Mouse (Mus musculus): ENCODE measurements around the gene Xpo6.

The Xpo6 gene

DNA sequence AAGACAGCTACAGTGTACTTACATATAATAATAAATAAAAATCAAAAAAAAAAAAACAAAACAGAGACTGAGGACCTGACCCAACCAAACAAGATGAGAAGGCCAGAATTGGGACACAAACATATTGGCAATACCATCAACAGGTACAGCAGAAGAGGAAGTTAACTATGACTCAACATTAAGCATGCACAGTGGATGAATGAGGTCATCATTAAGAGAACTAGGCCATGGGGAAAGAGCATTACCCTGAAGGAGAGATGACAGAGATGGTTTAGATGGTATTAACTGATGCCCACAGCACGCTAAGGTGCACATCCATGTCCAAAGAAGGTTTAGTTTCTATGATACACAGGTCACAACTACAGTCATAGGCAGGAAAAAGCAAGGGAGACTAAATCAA lies 6.1 kb downstream of the Xpo6 start:
- no peak for DNase-seq (ENCODE audit: low read depth, low spot score)

DNA sequence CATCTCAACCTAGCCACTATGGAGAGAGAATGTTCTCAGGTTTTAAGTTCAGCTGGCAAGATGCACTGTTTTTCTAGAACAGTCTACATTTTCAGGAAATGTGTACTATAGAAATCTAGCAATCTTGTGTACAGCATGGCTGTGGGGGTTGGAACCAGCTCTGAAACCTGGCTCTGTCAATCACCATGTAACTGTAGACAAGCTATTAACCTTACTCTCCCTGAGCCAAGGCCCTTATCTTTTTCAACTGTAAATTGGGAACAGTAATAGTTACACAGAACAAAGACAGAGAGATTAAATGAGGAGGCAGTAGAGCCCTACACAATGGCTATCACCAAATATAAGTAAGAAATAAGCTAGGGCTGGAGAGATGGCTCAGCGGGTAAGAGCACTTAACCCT lies 8.8 kb downstream of the Xpo6 start:
- DNase-seq (ENCODE audit: low read depth, low spot score): no peak

DNA sequence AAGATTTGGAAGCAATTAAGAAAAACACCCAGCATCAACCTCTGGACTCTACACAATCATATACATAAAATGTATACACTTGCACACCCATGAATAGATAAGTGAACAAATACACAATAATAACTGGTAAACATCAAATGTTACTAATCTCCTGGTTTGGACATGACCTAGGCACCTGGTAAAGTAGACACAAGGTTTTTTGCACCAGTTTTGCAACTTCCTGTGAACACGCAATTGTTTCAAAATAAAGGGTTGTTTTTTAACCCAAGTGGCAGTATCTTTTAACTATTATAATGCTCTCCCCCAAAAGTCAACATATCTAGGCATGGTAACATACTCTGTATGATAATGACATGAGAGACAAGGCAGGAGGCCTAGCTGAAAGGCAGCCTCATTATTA lies 10.8 kb downstream of the Xpo6 start:
- no peak for DNase-seq (ENCODE audit: low read depth, low spot score)

DNA sequence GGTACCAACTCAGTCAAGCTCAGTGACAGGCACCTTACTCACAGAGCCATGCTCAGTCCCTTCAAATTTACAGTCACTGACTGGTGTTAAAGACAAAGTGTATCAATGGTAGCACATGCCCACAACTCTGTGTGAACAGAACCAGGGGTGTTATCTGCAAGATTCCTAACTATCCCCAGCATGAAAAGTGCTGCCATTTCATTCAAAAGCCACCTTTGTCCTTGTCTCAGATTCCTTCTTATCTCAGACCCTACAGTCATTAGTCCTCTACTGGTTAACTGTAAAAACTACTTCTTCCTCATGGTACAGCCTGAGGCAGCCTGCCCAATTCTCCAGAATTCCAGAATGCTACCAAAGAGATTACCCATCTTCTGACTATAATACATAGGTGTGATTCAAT lies 14.3 kb downstream of the Xpo6 start:
- no peak for DNase-seq (ENCODE audit: low read depth, low spot score)

DNA sequence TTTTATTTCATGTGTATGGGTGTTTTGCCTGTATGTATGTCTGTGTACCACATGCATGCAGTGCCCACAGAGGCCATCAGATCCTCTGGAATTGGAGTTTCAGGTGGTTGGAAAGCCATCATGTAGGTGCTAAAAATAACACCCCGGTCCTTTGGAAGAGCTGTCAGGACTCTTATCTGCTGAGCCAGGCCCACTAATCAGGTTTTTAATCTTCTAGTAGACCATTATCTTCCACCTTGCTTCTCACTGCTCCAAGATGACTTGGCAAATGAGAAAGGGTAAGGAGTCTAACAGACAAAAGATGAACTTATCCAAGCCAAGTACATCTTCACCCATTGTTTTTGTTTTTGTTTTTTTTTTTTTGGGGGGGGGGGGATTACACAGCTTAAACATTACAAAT lies 16.7 kb downstream of the Xpo6 start:
- no peak for DNase-seq (ENCODE audit: low read depth, low spot score)

DNA sequence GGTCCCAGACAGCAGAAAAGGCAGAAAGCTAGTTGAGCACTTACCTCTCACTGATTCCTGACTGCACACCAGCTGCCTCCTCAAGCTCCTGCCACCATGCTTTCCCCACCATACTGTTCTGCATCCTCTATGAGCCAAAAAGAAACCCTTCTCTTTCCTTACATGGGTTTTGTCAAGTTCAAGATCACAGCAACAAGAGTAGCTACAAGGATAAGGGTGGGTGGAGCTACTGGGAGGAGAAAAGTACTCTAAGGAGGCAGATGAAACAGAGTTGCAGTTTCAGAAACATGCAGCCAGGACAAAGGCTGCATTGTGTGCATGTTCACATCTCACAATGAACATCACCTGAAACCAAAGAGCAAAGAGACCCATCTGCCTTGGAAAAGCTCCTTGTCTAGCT lies 18.8 kb downstream of the Xpo6 start:
- no peak for DNase-seq (ENCODE audit: low read depth, low spot score)

DNA sequence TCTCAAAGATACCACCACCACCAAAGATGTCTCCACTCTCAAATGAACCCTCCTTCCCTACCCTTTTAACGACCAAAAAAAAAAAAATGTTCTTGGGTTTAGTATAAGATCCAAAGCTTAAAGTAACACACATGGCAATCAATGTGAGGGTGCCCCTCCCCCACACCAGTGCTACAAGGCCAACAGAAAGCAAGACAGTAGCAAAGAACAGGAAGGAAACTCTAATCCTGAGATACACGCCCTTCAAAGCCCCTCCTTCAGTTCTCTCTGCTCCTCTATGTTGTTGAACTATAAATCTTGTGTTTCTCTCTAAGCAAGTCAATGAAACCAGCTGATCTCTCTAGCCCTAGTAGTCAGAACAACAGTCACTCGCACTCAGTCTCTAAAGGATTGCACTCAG lies 19.3 kb downstream of the Xpo6 start:
- DNase-seq (ENCODE audit: low read depth, low spot score): no peak

DNA sequence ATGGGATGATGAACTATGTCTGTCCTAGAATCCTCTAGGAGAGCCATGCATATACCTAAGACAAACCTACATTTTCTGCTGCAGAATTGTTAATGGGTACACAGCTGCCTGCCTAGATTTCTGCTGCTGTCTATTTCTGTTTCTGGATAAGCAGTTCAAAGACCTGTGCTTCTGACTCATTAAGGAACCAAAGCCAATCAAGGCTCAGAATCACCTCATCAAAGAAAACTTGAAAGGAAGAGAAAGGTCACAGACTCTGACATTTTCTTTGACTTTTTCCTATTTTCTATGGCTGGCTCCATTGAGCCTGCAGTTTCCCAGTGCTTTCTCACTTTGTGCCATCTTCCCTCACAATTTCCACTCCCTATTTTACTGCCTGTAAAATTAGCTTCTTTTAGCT lies 21.5 kb downstream of the Xpo6 start:
- DNase-seq (ENCODE audit: low read depth, low spot score): no peak

DNA sequence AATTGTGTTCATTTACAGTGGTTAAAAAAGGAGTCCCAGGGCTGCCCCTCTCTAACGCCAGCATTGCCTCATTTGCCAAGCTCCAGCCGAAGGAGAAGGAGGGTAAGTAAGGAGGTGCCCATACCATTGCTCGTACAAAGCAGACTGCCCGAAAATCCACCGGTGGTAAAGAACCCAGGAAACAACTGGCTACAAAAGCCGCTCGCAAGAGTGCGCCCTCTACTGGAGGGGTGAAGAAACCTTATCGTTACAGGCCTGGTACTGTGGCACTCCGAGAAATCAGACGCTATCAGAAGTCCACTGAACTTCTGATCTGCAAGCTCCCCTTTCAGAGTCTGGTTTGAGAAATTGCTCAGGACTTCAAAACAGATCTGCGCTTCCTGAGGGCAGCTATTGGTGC lies 24.3 kb downstream of the Xpo6 start:
- DNase-seq (ENCODE audit: low read depth, low spot score): no peak

DNA sequence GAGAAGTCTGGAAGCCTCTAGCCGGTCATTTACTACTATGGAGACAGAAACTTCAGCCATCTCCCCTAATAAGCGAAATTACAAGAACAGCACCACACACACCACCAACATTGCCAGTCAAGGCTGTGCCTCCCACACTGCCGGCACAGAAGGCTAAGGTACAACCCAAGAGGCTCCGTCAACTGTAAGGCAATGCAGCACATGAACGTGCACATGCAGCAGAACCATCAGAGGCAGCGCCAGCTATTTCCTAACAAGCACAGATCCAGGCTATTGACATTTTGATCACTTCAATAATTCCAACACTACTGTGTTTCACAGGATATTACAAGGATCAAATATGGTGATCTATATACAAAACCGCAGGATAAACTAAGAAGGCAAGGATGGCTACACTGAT lies 24.8 kb downstream of the Xpo6 start:
- no peak for DNase-seq (ENCODE audit: low read depth, low spot score)

DNA sequence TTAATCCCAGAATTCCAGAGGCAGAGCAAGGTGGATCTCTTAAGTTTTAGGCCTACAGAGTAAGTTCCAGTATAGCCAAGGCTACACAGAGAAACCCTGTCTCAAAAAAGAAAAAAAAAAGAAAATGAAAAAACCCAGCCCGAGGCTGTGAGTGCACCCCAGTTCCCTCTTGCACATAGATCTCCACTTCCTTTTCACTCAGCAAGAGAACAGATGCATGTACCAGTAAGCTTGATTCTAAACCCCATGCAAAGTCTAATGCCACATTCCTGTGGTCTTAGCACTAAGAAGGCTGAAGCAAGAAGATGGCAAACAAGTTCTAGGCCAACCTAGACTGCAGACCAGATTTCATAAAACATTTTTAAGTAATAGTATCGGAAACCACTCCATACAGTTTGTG lies 25.4 kb downstream of the Xpo6 start:
- DNase-seq (ENCODE audit: low read depth, low spot score): no peak

DNA sequence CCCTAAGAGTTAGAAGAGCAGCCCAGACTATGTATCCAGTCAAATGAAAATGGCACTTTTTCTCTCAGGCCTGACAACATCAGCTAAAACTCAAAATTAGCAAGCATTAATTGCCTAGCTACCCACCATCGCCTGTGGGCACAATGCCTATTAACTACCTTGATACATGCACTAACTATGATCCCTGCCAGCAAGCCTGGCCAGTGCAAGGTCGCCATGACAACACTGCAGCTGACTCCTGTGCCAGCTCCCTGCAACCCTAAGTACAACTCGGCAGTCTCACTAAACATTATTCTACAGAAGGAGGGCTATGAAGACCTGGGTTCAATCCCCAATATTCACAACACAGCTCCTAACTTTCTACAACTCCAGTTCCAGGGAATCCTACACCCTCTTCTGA lies 28.3 kb downstream of the Xpo6 start:
- no peak for DNase-seq (ENCODE audit: low read depth, low spot score)

DNA sequence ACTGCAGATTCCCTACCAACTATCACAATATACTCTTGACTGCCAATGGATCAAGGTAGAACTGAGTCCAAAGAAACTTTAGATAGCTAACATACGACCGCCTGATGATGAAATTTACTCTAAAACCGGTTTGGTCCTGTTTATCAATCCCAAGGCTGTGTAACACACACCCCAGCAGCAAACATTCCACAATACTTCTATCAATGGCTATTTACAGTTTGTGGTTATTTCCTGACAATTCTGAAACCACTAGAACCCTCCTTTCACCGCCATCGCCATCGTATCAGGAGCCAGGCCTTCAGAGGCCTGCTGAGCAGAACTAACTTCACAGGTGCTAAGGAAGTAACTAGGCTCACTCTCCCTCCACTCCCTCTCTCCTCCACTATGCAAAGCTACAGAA lies 31.7 kb downstream of the Xpo6 start:
- no peak for DNase-seq (ENCODE audit: low read depth, low spot score)

DNA sequence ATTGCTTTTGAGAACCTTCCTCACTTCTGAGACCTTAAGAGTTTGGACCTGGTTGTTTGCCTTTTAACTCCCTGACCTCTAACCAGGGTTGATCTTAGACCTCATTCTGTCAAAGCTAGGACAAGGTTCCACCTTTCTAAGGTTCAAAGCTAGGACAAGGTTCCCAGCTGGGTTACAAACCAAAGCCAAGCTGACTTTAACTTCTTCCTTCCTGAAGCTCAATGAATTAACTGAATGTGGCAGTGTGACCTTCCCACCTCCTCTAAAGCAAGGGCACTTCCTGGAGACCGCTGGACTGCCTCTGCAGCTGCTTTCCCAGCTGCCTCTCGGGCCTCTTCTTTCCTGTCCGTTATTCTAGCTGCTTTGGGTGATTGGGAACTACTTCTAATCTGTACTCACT lies 32.9 kb downstream of the Xpo6 start:
- DNase-seq (ENCODE audit: low read depth, low spot score): no peak

DNA sequence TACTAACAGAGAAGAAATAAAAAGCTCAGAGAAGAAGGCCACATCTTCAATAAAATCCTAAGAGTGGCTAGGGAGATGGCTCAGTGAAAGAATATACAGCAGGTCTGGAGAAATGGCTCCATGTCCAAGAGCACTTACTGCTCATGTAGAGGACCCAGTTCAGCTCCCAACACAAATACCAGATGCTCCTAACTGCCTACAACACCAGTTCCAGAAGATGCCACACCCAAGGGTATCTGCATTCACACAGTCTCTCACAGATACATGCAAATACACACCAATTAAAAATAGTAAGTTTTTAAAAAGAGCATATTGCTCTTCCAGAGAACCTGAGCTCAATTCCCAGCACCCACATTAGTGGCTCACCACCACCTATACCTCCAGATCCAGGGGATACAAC lies 33.7 kb downstream of the Xpo6 start:
- DNase-seq (ENCODE audit: low read depth, low spot score): no peak

DNA sequence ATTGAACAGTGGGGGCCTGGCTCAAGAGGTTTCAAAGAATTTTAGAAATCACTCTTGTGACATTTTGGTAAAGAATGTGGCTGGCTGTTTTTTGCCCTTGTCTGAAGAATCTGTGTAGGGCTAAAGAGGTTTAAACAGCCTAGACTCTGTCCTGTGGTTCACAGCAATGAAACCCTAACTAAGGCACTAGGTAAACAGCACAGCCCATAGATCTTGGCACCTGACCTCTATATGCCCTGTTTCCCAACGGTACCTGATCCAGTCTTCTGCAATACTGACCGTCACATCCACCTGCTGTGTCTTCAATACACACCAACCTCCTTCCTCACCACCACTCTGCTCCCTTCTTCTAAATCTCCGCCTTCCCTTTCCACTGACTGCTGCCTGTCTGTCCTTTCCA lies 42.1 kb downstream of the Xpo6 start:
- DNase-seq (ENCODE audit: low read depth, low spot score): no peak

DNA sequence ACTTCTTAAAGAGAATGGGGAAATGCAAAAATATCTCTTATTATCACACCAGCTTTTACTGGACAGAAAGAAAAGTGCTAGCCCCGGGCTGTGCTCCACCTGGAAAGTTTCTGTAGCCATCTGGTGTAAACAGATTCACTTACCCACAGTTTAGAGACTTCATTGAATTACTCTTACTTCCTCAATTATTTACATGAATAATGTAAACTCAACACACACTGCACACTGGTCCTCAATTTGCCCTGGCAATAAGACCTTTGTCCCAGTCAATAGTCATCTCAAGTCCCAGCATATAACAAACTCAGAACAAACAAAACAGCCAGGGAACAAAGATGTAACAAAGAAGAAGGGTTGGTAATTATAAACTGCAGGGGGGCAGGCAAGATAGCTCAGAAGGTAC lies 44.6 kb downstream of the Xpo6 start:
- no peak for DNase-seq (ENCODE audit: low read depth, low spot score)

DNA sequence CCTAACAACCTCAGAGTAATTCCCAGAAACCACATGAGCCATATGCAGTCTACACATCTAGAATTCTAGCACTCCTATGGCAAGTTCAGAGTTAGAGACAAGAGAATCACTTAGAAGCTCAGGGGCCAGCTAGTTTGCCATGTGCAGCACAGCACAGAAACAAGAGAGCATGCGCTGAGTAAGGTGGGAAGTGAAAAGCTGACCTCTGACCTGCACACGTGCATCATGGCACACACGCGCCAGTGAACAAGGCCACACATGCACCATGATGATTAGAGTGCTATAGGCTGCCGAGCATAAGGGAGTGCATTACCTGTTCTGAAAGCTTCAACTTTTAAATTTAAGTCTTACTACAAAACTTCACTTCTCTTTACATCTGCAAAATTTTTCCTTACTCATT lies 45.6 kb downstream of the Xpo6 start:
- no peak for DNase-seq (ENCODE audit: low read depth, low spot score)

DNA sequence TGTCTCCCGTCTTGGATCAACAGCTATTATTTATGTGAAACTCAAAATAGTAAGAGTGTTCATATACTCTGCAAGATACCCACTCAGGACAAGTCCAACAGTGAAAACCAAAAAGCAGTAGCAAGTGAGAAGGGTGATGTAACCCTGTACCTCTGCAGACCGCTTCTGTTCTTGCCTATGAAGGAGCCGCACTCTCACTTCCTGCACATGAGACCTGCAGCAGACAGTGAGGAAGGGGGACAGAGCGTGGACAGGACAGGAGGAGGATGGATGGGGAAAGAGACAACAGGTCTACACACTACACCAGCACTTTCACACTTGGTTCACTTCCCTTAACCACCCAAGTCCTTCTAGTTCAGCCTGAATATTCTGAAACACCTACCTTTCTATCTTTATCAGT lies 48.0 kb downstream of the Xpo6 start:
- no peak for DNase-seq (ENCODE audit: low read depth, low spot score)

DNA sequence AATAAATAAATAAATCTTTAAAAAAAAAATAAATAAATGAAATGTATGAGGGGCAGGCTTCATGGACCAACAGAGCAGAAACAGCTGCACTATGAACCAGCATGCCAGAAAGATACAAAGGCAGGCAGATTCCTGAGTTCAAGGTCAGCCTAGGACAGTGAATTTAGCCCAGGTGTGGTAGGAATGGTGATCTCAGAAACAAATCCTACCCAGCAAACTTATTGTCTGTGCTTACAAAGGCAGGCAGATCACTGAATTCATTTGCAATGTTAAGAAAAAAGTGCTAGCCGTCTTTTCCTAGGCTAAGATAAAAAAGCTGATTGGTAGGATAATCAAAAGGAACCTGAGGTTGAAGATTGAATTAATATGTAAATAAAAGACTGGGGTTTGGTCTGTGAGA lies 54.1 kb downstream of the Xpo6 start:
- no peak for DNase-seq (ENCODE audit: low read depth, low spot score)

DNA sequence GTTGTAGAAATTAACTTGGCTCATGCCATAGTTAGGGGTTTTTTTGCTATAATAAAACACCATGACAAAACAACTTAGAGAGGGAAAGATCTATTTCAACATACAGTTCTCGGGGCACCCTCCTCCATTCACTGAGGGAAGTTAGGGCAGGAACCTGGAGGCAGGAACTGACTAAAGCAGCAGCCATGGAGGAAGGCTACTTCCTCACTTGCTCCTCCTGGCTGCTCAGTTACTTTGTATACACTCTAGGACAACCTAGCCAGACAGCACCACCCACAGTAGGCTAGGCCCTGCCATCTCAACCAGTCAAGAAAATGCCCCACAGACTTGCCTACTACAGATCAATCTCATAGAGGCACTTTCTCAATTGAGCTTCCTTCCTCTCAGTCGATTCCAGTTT lies 55.9 kb downstream of the Xpo6 start:
- DNase-seq (ENCODE audit: low read depth, low spot score): no peak

DNA sequence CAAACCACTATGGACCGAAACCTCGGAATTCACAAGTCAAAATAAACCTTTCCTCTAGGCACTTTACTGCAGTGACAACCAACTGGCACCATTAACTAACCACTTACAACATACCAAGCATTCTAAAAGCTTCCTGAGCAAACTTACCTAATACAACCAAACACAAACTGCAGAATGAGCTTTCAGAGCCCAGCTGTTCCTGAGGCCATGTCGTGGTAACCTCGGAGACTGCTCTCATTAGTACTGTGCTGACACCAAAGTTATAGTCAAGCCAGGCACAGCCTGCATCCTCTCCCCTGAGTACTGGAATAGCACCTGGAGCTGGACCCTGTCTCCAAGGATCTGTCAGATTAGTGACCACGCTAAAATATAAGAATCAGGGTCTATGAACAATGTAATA lies 62.5 kb downstream of the Xpo6 start:
- no peak for DNase-seq (ENCODE audit: low read depth, low spot score)

DNA sequence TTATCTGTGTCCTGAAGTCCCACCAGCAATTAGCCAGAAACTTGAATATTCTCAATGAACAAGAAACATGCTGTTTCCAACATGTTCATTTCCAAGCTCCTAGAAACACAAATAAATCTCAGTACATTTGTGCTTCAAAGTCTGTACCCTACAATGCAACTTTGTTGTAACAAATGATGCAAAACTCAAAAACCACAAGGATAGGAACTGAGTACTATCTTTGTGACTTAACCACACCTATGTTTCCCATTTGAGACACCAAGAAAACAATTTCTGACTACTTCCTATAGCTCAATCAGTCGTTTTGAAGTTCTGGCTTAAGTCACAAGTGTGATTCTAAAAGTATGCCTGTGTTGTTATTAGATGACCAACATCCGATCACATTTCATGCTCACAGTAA lies 64.9 kb downstream of the Xpo6 start:
- no peak for DNase-seq (ENCODE audit: low read depth, low spot score)

DNA sequence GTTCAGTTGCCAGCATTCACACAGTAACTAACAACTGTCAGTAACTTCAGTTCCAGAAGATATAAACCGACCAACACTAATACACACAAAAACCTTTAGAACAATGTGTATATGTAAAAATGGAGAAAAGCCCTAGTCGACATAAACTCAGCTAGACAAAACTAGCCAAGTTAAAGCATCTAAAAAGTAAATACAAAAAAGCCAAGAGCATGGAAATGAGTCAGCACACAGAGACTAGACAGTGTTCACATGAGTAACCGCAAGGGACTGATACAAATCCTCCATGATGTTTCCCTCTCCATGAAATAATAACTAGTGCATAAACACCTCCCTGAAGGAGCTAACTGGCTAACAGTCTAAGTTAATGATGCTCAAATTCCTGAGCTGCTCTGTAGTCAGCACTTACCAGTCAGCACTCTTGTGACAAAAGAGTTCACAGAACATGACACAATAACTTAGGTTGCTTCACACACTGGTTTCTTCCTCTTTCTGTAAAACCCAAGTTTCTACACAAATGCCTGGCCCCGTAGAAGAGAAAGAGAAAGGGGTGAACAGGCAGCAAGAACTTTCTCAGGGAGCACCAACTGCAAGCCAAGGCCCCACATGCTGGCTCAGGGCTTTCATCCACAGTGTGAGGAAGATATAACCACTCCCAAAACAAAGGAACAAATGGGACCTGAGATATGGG lies 65.5 kb downstream of the Xpo6 start:
- no peak for DNase-seq (ENCODE audit: low read depth, low spot score)

DNA sequence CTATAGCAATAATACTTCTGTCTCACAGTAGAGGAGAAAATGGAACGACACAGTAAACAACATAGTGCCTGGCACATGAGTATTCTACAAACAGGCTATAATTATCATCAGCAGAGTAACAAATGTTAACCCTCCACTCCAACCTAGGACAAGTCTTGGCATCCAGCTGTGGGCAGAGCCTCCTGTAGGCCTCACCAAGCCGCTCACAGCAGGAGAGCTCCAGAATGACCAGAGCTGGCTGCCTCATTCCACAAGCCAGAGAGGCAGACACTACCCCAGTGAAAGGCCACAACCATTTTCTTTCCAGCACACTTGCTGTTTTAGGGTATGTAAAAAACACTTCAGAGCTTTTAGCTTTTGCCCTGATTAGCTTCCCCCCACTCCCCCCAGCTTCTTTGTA lies 72.6 kb downstream of the Xpo6 start:
- DNase-seq (ENCODE audit: low read depth, low spot score): no peak

All from WW6 (cell line).